Mouse (Mus musculus): ENCODE measurements around the gene Klhl26. TPM values are rescaled to one million over a fixed set of nuclear protein-coding genes. Genes with fewer than 3 reads are reported as not detected.

The Klhl26 gene
- total RNA-seq, 2 experiments from 2014 or later, result 2.1 to 4.0 TPM

DNA sequence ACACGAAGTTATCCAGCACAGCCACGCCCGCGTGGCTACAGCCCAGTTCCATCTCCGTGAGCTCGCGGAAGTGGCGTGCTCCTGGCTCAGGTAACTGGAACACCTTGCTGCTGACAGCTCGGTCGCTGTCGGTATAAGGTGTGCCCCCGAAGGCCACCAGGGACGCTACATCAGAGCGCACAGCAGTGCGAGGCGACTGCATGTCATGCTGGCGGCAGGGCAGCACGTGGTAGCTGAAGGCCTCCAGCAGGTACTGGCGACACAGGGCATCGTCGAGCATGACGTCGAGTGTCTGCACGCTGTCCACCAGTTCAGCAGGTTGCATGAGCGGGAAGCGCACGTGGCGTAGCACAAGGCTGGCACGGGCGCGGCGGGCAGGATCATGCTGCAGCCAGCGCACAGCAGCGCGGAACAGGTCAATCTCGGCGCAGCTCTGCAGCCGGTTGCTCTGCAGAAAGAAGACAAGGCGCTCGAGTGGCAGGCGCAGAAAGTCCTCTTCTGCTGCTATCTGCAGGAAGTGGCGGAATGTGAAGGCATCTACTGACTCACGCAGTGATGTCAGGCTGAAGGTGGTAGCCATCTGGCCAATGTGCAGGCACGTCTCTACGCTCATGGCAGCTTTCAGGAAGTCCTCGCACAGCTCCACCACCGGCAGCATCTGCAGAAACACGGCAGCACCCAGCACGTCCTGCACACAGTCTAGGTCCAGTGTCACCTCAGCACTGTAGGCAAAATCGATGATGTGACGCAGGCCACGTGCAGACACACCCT is 24.4 kb downstream of the Klhl26 start:
- ATAC-seq (replicated peaks; ENCODE audit: poor library complexity, severe bottlenecking), result no peak

DNA sequence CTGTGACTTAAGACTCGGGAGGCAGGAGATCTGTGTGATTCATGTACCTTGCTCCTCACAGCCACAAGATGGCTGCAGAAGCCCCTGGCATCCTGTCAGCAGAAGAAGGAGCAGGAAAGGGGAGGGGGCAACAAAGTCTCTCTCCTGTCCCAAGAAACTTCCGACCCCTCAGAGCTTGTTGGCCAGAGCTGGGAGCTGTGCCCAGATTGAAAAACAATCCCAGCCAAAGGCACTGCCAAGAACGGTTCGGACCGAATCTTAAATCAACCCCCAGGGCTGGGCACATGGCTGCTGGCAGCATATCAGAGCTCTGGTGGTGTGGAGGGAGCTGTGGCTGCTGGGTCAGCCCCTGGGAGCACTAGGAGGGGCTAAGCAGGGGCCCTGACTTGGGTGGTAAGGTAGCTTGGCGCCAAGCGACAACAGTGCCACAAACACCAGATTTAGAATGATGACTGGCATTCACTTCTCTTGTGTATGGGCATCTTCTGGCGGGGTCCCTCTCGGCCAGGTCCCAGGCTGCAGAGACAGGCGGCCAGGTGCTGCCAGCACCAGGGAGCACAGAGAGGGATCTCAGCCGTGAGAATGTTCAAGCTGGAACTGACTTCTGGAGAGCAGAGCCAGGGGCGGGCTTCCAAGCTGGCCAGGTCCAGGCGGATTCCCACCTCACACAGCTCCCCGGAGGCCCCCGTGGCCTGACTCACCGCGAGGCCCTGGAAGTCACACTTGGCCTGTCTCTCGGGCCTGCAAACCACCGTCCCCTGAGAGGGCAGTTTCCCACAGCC is 28.9 kb downstream of the Klhl26 start:
- no peak for ATAC-seq (replicated peaks; ENCODE audit: poor library complexity, severe bottlenecking)

DNA sequence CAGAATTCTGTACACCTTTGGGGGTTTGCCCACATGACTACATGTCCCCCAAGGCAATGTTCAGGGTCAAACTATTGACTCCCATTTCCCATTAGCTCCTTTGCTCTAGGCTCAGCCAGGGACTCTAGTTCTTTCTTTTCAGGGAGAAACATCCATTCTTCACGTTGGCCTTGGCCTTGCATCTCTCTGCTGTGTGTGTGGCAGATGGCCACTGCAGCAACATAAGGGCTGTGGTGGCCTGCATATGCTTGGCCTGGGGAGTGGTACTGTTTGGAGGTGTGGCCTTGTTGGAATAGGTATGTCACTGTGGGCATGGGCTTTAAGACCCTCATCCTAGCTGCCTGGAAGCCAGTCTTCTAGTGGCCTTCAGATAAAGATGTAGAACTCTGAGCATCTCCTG is 30.8 kb downstream of the Klhl26 start:
- ATAC-seq (replicated peaks; ENCODE audit: poor library complexity, severe bottlenecking), result no peak

DNA sequence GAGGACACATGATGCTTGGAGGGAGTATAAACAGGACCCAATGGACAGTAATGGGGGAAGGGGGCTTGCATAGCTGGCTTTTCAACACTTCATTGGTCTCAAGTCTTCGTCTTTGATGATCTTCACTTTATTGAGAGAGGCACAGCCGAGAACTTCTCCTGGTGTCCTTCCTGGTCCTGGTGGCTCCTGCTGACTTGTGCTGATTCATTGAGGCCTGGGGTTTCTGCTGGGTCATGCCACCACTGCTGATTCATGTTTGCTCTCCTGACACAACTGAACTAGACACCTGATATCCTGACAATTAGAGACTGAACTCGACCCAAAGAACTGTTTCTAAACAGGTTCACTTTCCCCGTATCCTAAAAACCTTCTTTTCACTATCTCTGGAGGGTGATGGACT is 33.4 kb downstream of the Klhl26 start:
- ATAC-seq (replicated peaks; ENCODE audit: poor library complexity, severe bottlenecking), result no peak

DNA sequence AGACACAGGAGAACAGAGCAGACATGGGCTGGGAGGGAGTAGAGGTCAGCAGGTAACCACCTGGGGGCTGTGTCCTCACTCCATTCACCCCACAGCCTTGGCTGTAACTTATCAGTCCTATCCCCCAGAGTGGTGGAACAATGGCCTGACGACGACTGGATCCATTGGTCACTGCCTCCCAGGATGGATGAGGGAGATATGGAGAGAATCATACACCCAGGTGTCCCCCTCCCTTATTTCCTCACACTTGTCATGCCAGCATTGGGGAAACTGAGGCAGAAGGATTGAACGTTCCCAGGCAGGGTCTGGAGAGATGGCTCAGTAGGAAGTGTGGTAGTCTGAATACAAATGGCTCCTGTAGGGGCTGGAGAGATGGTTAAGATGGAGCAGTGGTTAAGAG is 35.2 kb downstream of the Klhl26 start:
- ATAC-seq (replicated peaks; ENCODE audit: poor library complexity, severe bottlenecking), result no peak

DNA sequence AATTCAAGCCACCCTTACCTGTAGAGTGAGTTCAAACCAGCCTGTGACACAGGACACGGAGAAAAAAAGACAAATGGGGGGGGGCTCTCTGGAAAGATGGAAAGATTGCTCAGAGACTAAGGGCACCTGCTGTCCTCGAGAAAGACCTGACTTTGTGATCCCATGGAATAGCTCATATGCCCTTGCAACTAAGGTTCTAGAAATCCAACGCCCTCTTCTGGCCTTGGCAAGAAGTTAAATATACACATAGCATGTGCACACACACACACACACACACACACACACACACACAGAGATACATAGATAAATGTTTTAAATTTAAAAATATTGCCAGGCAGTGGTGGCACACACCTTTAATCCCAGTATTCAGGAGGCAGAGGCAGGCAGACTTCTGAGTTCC is 36.5 kb downstream of the Klhl26 start:
- no peak for ATAC-seq (replicated peaks; ENCODE audit: poor library complexity, severe bottlenecking)

DNA sequence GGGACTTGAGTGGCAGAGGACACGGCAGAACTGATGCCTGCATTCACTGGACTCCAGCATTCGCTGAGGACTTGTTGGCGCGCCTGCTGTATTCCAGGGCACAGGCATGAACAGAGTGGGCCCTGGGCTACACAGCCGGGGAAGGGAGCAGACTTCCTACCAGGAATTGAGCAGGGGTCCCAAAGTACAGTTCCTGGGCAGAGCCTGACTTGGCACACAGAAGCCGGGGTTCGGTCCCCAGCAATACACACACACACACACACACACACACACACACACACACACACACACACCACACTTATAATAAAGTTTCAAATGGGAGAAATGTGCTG is 37.0 kb downstream of the Klhl26 start:
- no peak for ATAC-seq (replicated peaks; ENCODE audit: poor library complexity, severe bottlenecking)

DNA sequence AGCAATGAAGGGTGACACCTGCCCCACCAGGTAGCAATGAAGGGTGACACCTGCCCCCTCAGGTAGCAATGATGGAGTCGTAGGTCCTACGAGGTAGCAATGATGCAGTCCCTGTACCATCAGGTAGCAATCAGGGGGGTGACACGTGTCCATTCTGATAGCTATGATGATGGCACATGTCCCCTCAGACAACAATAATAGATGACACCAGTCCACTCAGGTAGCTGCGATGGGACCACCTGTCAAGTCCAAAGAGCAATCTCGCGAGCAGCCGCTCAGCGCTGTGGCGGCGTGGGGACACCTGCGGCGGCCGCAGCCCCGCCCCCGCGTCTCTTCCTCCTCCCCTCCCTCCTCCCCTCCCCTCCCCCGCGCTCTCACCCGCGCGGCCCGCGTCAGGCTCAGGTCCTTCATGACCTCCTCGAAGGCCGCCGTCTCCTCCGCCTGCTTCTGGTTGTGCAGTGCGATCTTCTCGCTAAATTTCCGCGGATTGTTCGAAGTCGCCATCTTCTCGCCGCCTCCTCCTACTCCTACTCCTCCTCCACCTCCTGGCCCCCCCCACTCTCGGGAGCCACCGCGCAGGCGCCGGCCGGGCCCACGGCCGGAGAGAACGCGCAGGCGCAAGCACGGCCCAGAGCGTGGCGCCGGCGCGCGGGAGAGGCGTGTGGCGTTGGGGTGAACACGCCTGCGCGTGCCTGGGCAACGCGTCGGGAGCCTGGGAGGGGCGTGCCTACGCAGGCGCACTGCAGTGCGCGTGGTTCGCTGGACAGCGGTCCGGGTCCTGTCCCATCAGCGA is 37.5 kb downstream of the Klhl26 start, which contains the start of gene Crtc1:
Gene Crtc1 (minus strand): TSS at position 525 of the 793 bp plus-strand sequence.
- peak; percentile 98 for ATAC-seq (replicated peaks; ENCODE audit: poor library complexity, severe bottlenecking)

DNA sequence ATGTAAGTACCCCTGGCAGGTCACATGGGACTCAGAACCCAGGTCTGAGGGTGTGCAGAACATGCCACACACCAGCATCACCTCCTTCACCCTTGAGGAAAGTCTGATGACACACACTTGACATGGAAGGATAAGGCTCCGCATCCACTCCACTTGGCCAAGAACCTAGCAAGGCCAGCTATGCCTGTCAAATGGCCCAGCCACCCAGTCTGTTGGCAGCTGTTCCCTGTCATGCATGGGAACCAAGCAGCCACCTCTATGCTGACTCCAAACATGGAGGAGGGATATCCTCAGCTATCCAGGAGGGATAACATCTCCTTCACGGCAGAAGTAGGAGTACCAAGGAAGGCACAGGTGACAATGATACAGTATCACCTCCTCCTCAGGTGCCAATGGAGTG is 38.3 kb downstream of the Klhl26 start:
- no peak for ATAC-seq (replicated peaks; ENCODE audit: poor library complexity, severe bottlenecking)

DNA sequence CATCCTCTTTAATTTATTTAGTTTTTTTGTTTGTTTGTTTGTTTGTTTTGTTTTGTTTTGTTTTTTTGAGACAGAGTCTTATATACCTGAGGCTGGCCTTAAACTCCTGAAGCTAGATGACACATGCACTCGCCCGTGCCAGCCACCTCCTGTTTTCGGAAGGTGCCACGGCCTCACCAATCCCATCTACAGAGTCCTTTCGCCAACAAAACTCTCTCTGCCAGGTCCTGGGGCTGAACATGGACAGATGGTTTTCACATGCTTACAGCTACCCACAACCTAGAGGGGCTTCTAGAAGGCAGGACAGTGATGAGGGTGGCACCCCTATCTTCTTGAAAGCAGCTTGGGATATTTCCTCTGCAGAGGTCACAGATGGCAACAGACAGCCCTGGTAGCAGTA is 41.6 kb downstream of the Klhl26 start:
- ATAC-seq (replicated peaks; ENCODE audit: poor library complexity, severe bottlenecking), result no peak

DNA sequence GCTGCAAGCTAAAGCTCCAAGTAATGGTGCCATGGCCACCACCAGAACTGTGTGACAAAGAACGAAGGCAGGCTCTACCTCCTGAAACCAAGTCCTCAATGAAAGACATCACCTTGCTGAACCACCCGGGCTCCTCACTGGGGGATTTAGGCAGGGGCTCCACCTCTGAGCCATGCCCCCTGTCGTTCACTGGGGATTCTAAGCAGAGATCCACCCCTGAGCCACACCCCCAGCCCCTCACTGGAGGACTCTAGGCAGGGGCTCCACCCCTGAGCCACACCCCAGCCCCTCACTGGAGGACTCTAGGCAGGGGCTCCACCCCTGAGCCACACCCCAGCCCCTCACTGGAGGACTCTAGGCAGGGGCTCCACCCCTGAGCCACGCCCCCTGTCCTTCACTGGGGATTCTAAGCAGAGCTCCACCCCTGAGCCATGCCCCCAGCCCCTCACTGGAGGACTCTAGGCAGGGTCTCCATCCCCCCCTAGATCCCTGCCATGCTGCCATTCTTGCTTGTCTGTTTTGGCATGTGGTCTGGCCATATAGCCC is 43.7 kb downstream of the Klhl26 start:
- no peak for ATAC-seq (replicated peaks; ENCODE audit: poor library complexity, severe bottlenecking)

DNA sequence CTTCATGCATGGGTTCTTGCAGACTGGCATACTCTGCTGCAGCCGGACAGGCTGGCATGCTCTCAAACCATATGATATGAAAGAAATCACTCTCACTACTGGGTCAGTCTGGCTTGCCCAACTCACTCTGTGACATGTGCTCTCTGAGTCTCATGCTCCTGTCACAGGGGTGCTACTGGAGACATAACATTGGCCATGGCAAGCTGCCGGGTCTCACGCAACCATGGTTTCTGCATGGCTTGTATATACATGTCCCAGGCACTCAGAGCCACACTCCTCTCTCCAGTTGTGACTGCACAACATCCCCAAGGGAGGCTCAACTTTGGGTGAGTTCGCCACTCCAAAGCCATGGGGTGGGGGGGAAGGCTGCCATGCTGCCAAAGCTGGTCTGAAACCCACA is 45.6 kb downstream of the Klhl26 start:
- no peak for ATAC-seq (replicated peaks; ENCODE audit: poor library complexity, severe bottlenecking)

DNA sequence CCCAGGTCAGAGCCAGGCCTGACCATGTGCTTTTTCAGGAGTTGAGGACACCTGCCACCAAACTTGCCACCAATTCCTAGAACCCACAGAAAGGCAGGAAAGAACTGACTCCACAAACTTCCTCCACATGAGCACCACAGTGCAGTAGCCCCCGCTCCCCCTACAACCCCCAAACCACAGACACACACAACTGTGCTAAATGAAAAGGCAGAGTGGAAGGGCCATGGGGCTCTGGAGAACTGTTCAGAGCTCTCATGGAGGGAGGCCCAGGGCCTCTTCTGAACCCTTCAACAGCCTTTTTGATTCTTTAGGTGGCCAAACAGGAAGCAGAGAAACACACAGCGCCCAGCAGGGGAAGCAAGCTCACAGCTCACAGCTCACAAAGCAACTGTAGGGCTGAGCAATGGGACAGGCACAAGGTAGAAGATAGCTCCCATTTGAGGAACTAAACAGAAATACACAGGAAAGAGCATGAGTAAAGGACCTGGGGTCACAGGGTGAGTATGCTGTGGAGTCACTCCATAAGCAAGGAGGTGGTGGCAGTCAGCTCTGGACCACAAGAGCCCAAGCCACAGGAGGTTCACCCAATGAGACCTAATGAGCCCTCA is 50.4 kb downstream of the Klhl26 start:
- ATAC-seq (replicated peaks; ENCODE audit: poor library complexity, severe bottlenecking), result peak; percentile 85

DNA sequence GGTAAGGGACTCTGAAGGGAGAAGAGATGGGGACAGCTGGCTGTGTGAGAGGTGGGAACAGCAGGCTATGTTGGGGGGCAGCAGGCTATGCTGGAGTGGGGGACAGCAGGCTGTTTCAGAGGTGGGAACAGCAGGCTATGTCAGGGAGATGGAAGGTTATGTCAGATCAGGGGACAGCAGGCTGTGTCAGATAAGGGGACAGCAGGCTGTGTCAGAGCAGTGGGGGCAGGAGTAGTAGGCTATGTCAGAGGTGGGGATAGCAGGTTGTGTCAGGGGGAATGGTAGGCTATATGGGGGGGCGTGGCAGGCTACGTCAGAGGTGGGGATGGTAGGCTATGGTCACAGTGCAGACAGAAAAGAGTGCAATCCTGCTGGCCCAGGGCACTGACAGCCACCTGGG is 54.0 kb downstream of the Klhl26 start:
- no peak for ATAC-seq (replicated peaks; ENCODE audit: poor library complexity, severe bottlenecking)

DNA sequence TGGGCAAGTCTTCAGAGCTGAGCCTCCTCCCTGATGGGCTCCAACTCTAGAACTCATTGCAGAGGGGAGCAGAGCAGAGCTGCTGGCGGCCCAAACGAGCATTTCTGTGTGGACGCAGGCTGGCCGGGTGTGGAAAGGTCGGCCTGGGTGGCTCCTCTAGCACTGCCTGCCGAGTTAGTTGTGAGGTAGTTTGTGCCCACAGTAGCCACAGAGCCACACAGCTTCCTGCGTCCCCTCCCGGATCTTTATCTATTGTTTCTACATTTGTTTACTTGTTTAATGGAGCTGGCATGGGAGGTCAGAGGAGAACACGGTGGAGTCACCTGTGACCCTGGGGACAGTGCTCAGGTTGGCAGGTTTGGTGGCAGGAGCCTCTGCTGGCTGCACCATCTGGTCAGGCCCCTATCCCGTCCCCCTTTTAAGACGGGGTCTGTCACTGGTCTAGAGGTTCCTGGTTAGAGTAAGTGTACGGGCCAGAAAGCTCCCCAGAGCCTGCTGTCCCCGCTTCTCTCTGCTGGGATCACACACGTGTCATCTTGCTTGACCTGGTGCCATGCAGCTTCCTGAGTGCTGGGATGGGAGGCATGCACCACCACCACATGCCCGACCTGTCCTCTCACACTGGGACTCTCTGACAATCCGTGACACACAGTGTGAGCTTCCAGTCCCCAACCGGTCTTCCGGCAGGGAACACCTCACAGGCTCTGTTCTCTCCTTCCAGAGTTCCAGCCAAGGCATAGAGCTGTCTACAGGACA is 55.2 kb downstream of the Klhl26 start:
- ATAC-seq (replicated peaks; ENCODE audit: poor library complexity, severe bottlenecking), result peak; percentile 33; the same call in 1 of the 2 replicates

DNA sequence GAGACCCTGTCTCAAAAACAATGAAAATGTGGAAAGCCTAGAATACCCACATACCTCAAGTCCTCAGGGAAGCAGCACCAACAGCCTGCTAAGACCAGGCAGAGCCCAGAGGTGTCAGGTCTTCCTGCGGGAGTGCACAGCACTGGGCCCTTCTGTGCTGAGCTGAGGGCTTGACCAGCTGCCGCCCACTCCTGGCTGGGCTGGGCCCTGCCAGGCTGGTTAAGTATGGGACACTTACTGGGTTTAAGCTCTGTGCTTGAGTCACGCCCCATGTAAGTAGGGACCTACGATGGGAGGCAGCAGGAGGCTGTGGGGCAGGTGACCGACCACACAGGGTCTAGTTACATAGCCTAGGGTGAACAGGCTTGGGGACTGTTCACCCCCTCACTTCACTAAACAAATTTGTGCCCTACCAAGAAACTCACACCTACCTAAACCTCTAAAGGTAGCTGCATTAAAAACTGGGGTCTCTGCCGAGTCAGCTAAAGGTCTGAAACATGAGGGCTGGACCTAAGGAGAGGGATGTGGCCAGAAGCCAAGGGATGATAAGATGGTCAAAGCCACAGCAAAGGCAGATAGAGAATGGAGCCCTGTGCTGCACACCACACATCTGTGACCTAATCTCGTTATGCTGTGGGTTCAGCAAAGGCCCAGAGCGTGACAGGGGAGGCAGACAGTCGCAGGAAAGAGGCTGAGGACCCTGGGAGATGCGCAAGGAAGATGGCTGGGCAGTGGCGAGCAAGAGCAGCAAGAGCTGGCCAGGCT is 56.7 kb downstream of the Klhl26 start:
- ATAC-seq (replicated peaks; ENCODE audit: poor library complexity, severe bottlenecking), result no peak

DNA sequence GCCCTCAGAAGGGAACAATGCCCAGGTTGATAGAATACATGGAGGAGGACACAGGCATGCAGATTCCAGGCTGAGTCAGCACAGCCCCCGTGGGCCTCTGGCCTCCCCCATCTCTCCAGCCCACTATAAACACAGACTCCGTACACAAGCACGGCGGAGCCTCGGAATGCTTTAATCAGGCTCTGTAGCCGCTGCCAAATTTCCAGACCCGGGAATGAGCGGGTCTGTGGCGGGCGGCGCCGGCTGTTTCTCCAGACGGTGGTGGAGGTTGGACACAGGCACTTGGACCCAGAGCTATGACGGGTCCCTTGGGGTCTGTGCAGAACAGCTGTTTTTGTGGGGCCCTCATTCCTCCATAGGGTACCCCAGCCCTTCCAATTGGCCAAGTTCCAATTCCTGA is 57.8 kb downstream of the Klhl26 start:
- no peak for ATAC-seq (replicated peaks; ENCODE audit: poor library complexity, severe bottlenecking)

DNA sequence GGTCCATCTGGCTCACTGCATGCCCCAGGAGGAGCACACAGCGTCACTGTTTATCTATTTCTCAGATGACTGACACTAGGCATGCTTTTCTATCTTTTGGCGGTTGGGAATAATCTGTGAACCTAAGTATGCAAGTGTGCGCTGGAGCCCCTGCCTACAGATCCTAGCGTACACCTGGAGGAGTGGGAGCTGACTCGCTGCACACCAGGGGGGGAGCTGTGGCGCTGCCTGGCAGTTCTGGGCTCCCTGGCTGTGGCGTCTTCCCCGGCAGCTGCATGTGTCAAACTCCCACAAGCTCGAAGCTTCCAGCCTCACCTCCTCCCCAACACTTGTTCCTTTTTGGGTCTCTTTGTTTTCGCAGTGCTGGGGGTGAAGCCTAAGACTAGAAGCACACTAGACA is 58.9 kb downstream of the Klhl26 start:
- ATAC-seq (replicated peaks; ENCODE audit: poor library complexity, severe bottlenecking), result no peak

DNA sequence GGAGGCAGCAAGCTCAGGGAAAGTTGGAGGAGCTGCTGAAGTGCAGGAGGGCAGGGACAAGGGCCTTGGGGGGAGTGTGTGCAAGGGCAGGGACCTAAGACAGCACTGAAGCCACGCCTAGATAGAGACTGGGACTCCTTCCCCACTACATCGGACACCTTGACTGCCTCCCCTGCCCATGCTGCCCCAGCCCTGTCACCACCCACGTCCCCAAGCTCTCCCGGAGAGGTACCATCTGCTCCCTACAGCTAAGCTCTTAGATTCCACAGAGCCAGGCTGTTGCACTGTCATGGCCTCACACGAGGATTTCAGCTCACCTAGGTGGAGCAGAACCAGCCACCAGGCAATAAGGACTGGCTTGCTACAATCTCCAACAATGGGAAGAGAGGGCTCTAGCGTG is 59.8 kb downstream of the Klhl26 start:
- no peak for ATAC-seq (replicated peaks; ENCODE audit: poor library complexity, severe bottlenecking)
